Mouse (Mus musculus): ENCODE measurements around the gene Olfr993. TPM values are rescaled to one million over a fixed set of nuclear protein-coding genes. Genes with fewer than 3 reads are reported as not detected.

The Olfr993 gene
- not detected in 2 replicates for polyA plus RNA-seq (2016; fragmentation: Nextera tagmentation; extraction: Ambion mirVana)

GRCm38 (mm10) chr2:85414777-85415176 lies at the start of gene Olfr993:
Gene Olfr993, minus strand, starts transcription at chr2:85414877.
- H3K4me3 ChIP-seq = no peak within 1 kb of the TSS
- H3K4me1 ChIP-seq = no peaks in the 10 kb centered on the region
- H3K36me3 ChIP-seq = no peaks in the 10 kb centered on the region
- no peak within 1 kb of the TSS for H3K27ac ChIP-seq
- H3K9me3 ChIP-seq (replicated peaks) = no peaks in the 10 kb centered on the region
- no peak for DNase-seq (ENCODE audit: low spot score)
- H3K27me3 ChIP-seq (ENCODE audit: low read depth, poor library complexity, severe bottlenecking) = no peaks in the 10 kb centered on the region

GRCm38 (mm10) chr2:85443539-85443938 lies 28.9 kb upstream of the Olfr993 start, which contains the start of gene Olfr995:
Gene Olfr995, minus strand, starts transcription at chr2:85443639.
- no peaks in the 10 kb centered on the region for H3K9me3 ChIP-seq (replicated peaks)

GRCm38 (mm10) chr2:85442546-85442945 lies 27.9 kb upstream of the Olfr993 start:
- no peaks in the 10 kb centered on the region for H3K27me3 ChIP-seq (ENCODE audit: low read depth, poor library complexity, severe bottlenecking)
- no peaks in the 10 kb centered on the region for H3K9me3 ChIP-seq (replicated peaks)
- no peaks in the 10 kb centered on the region for H3K4me1 ChIP-seq
- H3K27ac ChIP-seq = no peak overlapping the region
- no peak for DNase-seq (ENCODE audit: low spot score)
- no peak overlapping the region for H3K4me3 ChIP-seq
- no peaks in the 10 kb centered on the region for H3K36me3 ChIP-seq

More at GRCm38 (mm10) chr2:85443539-85443938, 28.9 kb upstream of the Olfr993 start, which contains the start of gene Olfr995:
- no peak for DNase-seq (ENCODE audit: low spot score)
- no peaks in the 10 kb centered on the region for H3K4me1 ChIP-seq
- no peaks in the 10 kb centered on the region for H3K36me3 ChIP-seq
- no peak within 1 kb of the TSS for H3K27ac ChIP-seq
- no peak within 1 kb of the TSS for H3K4me3 ChIP-seq
- 34% methylated on average over 1 of the region's 1 CpGs for WGBS
- no peaks in the 10 kb centered on the region for H3K27me3 ChIP-seq (ENCODE audit: low read depth, poor library complexity, severe bottlenecking)

- H3K36me3 ChIP-seq = no peaks in the 10 kb centered on the region
- no peaks in the 10 kb centered on the region for H3K27me3 ChIP-seq (ENCODE audit: low read depth, poor library complexity, severe bottlenecking)
- H3K27ac ChIP-seq = no peak within 1 kb of the TSS
- DNase-seq (ENCODE audit: low spot score) = no peak
- H3K4me3 ChIP-seq = no peak within 1 kb of the TSS
- 94% methylated on average over 3 of the region's 3 CpGs for WGBS
- H3K9me3 ChIP-seq (replicated peaks) = no peaks in the 10 kb centered on the region
- no peaks in the 10 kb centered on the region for H3K4me1 ChIP-seq
Measured at GRCm38 (mm10) chr2:85436351-85436750, 21.7 kb upstream of the Olfr993 start, which contains the start of gene Olfr994. Gene Olfr994, minus strand, starts transcription at chr2:85436451.

- WGBS = 89% methylated on average over 1 of the region's 1 CpGs
- H3K27me3 ChIP-seq (ENCODE audit: low read depth, poor library complexity, severe bottlenecking) = no peaks in the 10 kb centered on the region
Measured at GRCm38 (mm10) chr2:85425893-85426292, 11.2 kb upstream of the Olfr993 start.

GRCm38 (mm10) chr2:85409369-85409768 lies 5.3 kb downstream of the Olfr993 start, which contains the start of gene Olfr992:
Gene Olfr992, minus strand, starts transcription at chr2:85409469.
- Histone ChIP-seq H3K27me3 (ENCODE audit: low read depth, poor library complexity, severe bottlenecking) (no peaks in the 10 kb centered on the region), H3K4me3 (no peak within 1 kb of the TSS), H3K9me3 (replicated peaks) (no peaks in the 10 kb centered on the region), H3K36me3 (no peaks in the 10 kb centered on the region), H3K27ac (no peak within 1 kb of the TSS), H3K4me1 (no peaks in the 10 kb centered on the region)
- 67% methylated on average over 2 of the region's 2 CpGs for WGBS
- no peak for DNase-seq (ENCODE audit: low spot score)

More at GRCm38 (mm10) chr2:85425893-85426292, 11.2 kb upstream of the Olfr993 start:
- DNase-seq (ENCODE audit: low spot score) = no peak
- no peak overlapping the region for H3K27ac ChIP-seq
- H3K36me3 ChIP-seq = no peaks in the 10 kb centered on the region
- no peaks in the 10 kb centered on the region for H3K4me1 ChIP-seq
- no peak overlapping the region for H3K4me3 ChIP-seq
- no peaks in the 10 kb centered on the region for H3K9me3 ChIP-seq (replicated peaks)

Other genes starting within 250 kb of the Olfr993 start
- 0.19 and 0.31 TPM in 2 replicates for gene Lrrc55, start 217.7 kb downstream of the Olfr993 start, polyA plus RNA-seq (2016; fragmentation: Nextera tagmentation; extraction: Ambion mirVana)
- gene Olfr987, start 75.6 kb downstream of the Olfr993 start, polyA plus RNA-seq (2016; fragmentation: Nextera tagmentation; extraction: Ambion mirVana) = not detected in 2 replicates
- not detected in 2 replicates for gene Olfr988, start 51.6 kb downstream of the Olfr993 start, polyA plus RNA-seq (2016; fragmentation: Nextera tagmentation; extraction: Ambion mirVana)
- gene Olfr992, start 5.4 kb downstream of the Olfr993 start, polyA plus RNA-seq (2016; fragmentation: Nextera tagmentation; extraction: Ambion mirVana) = not detected in 2 replicates
- not detected in 2 replicates for gene Olfr994, start 21.6 kb upstream of the Olfr993 start, polyA plus RNA-seq (2016; fragmentation: Nextera tagmentation; extraction: Ambion mirVana)
- not detected in 2 replicates for gene Olfr995, start 28.8 kb upstream of the Olfr993 start, polyA plus RNA-seq (2016; fragmentation: Nextera tagmentation; extraction: Ambion mirVana)
- gene 4833423E24Rik, start 104.1 kb upstream of the Olfr993 start, polyA plus RNA-seq (2016; fragmentation: Nextera tagmentation; extraction: Ambion mirVana) = not detected in 2 replicates
- gene Olfr996, start 164.3 kb upstream of the Olfr993 start, polyA plus RNA-seq (2016; fragmentation: Nextera tagmentation; extraction: Ambion mirVana) = not detected in 2 replicates
- not detected in 2 replicates for gene Olfr998, start 174.1 kb upstream of the Olfr993 start, polyA plus RNA-seq (2016; fragmentation: Nextera tagmentation; extraction: Ambion mirVana)
- gene Olfr1000, start 197.0 kb upstream of the Olfr993 start, polyA plus RNA-seq (2016; fragmentation: Nextera tagmentation; extraction: Ambion mirVana) = not detected in 2 replicates
- not detected in 2 replicates for gene Olfr1002, start 235.8 kb upstream of the Olfr993 start, polyA plus RNA-seq (2016; fragmentation: Nextera tagmentation; extraction: Ambion mirVana)
- not detected in 2 replicates for gene Olfr154, start 249.6 kb upstream of the Olfr993 start, polyA plus RNA-seq (2016; fragmentation: Nextera tagmentation; extraction: Ambion mirVana)